Mouse (Mus musculus) testis, adult 2 months (tissue): ENCODE data around the gene Traf4.

Experiments used
- CTCF ChIP-seq: fragments of 200-500 bp; IDR thresholded peaks from 2 replicates; pipeline ENCODE4 v1.5.1; 2012; ENCODE audit warnings: low read depth, mild to moderate bottlenecking, inconsistent platforms, low read length, moderate library complexity; ENCODE audit not compliant: control insufficient read depth, insufficient read depth, insufficient replicate concordance
- POLR2A ChIP-seq: fragments of 200-500 bp; IDR thresholded peaks from 2 replicates; pipeline ENCODE4 v1.6.1; 2012; ENCODE audit warnings: low read depth, mild to moderate bottlenecking, inconsistent platforms, low read length, moderate library complexity; ENCODE audit not compliant: control insufficient read depth

- no peak for TF ChIP-seq CTCF
- TF ChIP-seq POLR2A: no peak
Observed at GRCm38 (mm10) chr11:78165761-78166109, 346 bp upstream of the Traf4 start.
